Mouse (Mus musculus) kidney, embryonic 16.5 days (tissue): ENCODE measurements around the gene Snrnp27. TPM values are rescaled to one million over a fixed set of nuclear protein-coding genes. Genes with fewer than 3 reads are reported as not detected.

Source experiments
- ATAC-seq: fragments of 200-750 bp; cut with Nextera tagmentation; 2 replicates; pipeline ENCODE4 v1.8.0; 2017; ENCODE audit warnings: moderate TSS enrichment; ENCODE audit not compliant: low FRiP score, low TSS enrichment
- H3K27ac ChIP-seq: fragments of 300-500 bp; sonication (generic); 2 replicates; pipeline ENCODE4 v1.5.1; 2014; ENCODE audit warnings: low read length
- H3K27me3 ChIP-seq: fragments of 300-500 bp; sonication (generic); 2 replicates; pipeline ENCODE4 v1.6.1; 2014; ENCODE audit warnings: low read length, control low read depth, mixed read lengths; ENCODE audit not compliant: insufficient read depth
- H3K36me3 ChIP-seq: fragments of 300-500 bp; sonication (generic); 2 replicates; pipeline ENCODE4 v1.6.1; 2014; ENCODE audit warnings: low read length, control low read depth, mixed read lengths; ENCODE audit not compliant: insufficient read depth
- H3K4me1 ChIP-seq: fragments of 300-500 bp; sonication (generic); 2 replicates; pipeline ENCODE4 v1.6.1; 2014; ENCODE audit warnings: low read length, control low read depth, mixed read lengths; ENCODE audit not compliant: insufficient read depth
- H3K4me2 ChIP-seq: fragments of 300-500 bp; sonication (generic); replicated peaks from 2 replicates; pipeline ENCODE4 v1.6.1; 2014; ENCODE audit warnings: low read depth, low read length
- H3K4me3 ChIP-seq: fragments of 300-500 bp; sonication (generic); 2 replicates; pipeline ENCODE4 v1.5.1; 2014; ENCODE audit warnings: mild to moderate bottlenecking, low read length
- H3K9ac ChIP-seq: fragments of 300-500 bp; sonication (generic); replicated peaks from 2 replicates; pipeline ENCODE4 v1.6.1; 2014; ENCODE audit warnings: low read length
- H3K9me3 ChIP-seq: fragments of 300-500 bp; sonication (generic); 2 replicates; pipeline ENCODE4 v1.6.1; 2016; ENCODE audit warnings: low read length, control low read depth
- WGBS: fragments of 180-500 bp; shearing (Covaris S2); extraction: QIAGEN DNeasy Blood & Tissue Kit; methylation state at CpG from one replicate; pipeline ENCODE4 v1.1.7; 2014; 5-methylcytosine and 5-hydroxymethylcytosine counted together
- polyA plus RNA-seq: library from polyadenylated mRNA; unstranded; fragments of >200 nt; fragmentation: Nextera tagmentation; extraction: Ambion mirVana; gene quantifications from 2 replicates; pipeline ENCODE4 v1.2.1, GENCODE M21; 2015

The Snrnp27 gene
- 95.5 and 102 TPM in 2 replicates for polyA plus RNA-seq

GRCm38 (mm10) chr6:86683872-86684654 is at the start of gene Snrnp27:
Snrnp27 (minus strand) TSS chr6:86684522.
- H3K27me3 ChIP-seq: no peaks in the 10 kb centered on the region
- H3K9ac ChIP-seq: peak within 1 kb of the TSS; percentile 84
- peaks cover 11% of the 10 kb centered on the region for H3K4me1 ChIP-seq
- H3K27ac ChIP-seq: peak within 1 kb of the TSS; percentile 64
- peak within 1 kb of the TSS; percentile 82 for H3K4me3 ChIP-seq
- H3K36me3 ChIP-seq: peaks cover 34% of the 10 kb centered on the region
- WGBS: 3% methylated on average over 36 of the region's 36 CpGs
- H3K9me3 ChIP-seq: no peaks in the 10 kb centered on the region
- peak; percentile 90 for ATAC-seq
- peak within 1 kb of the TSS; percentile 85 for H3K4me2 ChIP-seq

GRCm38 (mm10) chr6:86733183-86733876 is 49.0 kb upstream of the Snrnp27 start, which contains the start of gene Gmcl1:
Gmcl1 (minus strand) TSS chr6:86733383.
- Histone ChIP-seq H3K4me3 (peak within 1 kb of the TSS; percentile 97), H3K36me3 (no peaks in the 10 kb centered on the region), H3K9me3 (no peaks in the 10 kb centered on the region), H3K27me3 (no peaks in the 10 kb centered on the region), H3K4me2 (peak within 1 kb of the TSS; percentile 96), H3K4me1 (peaks cover 16% of the 10 kb centered on the region), H3K9ac (peak within 1 kb of the TSS; percentile 88), H3K27ac (peak within 1 kb of the TSS; percentile 75)
- WGBS: under 1% methylated on average over 53 of the region's 59 CpGs
- ATAC-seq: peak; percentile 95

GRCm38 (mm10) chr6:86732276-86733173 is 48.2 kb upstream of the Snrnp27 start:
- H3K9me3 ChIP-seq: no peaks in the 10 kb centered on the region
- peak overlapping the region; percentile 75 for H3K27ac ChIP-seq
- H3K27me3 ChIP-seq: no peaks in the 10 kb centered on the region
- H3K4me2 ChIP-seq: peak overlapping the region; percentile 96
- WGBS: under 1% methylated on average over 62 of the region's 62 CpGs
- peak overlapping the region; percentile 88 for H3K9ac ChIP-seq
- H3K4me3 ChIP-seq: peak overlapping the region; percentile 97
- peaks cover 1% of the 10 kb centered on the region; the same call in 1 of the 2 replicates for H3K36me3 ChIP-seq
- ATAC-seq: peak; percentile 68
- H3K4me1 ChIP-seq: peaks cover 16% of the 10 kb centered on the region

- ATAC-seq: no peak
- 90% methylated on average over 5 of the region's 5 CpGs for WGBS
- H3K9me3 ChIP-seq: no peaks in the 10 kb centered on the region
Observed at GRCm38 (mm10) chr6:86728711-86729110, 44.4 kb upstream of the Snrnp27 start.

GRCm38 (mm10) chr6:86721977-86722376 is 37.7 kb upstream of the Snrnp27 start:
- H3K4me2 ChIP-seq: no peak overlapping the region
- 44% methylated on average over 3 of the region's 3 CpGs for WGBS
- H3K9ac ChIP-seq: no peak overlapping the region
- no peak overlapping the region; the same call in 1 of the 2 replicates for H3K27ac ChIP-seq
- no peak overlapping the region for H3K4me3 ChIP-seq
- no peaks in the 10 kb centered on the region for H3K9me3 ChIP-seq
- H3K4me1 ChIP-seq: no peaks in the 10 kb centered on the region
- no peak for ATAC-seq
- H3K27me3 ChIP-seq: no peaks in the 10 kb centered on the region
- H3K36me3 ChIP-seq: peaks cover 12% of the 10 kb centered on the region

More at GRCm38 (mm10) chr6:86728711-86729110, 44.4 kb upstream of the Snrnp27 start:
- H3K4me3 ChIP-seq: no peak overlapping the region
- no peak overlapping the region for H3K9ac ChIP-seq
- H3K27ac ChIP-seq: no peak overlapping the region
- H3K27me3 ChIP-seq: no peaks in the 10 kb centered on the region
- H3K4me2 ChIP-seq: no peak overlapping the region
- H3K36me3 ChIP-seq: peaks cover 3% of the 10 kb centered on the region; the same call in 1 of the 2 replicates
- H3K4me1 ChIP-seq: peaks cover 9% of the 10 kb centered on the region

GRCm38 (mm10) chr6:86708072-86708774 is 23.9 kb upstream of the Snrnp27 start:
- H3K36me3 ChIP-seq: peaks cover 15% of the 10 kb centered on the region; the same call in 1 of the 2 replicates
- H3K27ac ChIP-seq: no peak overlapping the region
- ATAC-seq: no peak
- no peaks in the 10 kb centered on the region for H3K9me3 ChIP-seq
- WGBS: 78% methylated on average over 4 of the region's 4 CpGs
- H3K9ac ChIP-seq: no peak overlapping the region
- H3K4me1 ChIP-seq: no peaks in the 10 kb centered on the region
- H3K4me2 ChIP-seq: no peak overlapping the region
- H3K4me3 ChIP-seq: no peak overlapping the region
- no peaks in the 10 kb centered on the region for H3K27me3 ChIP-seq

- Histone ChIP-seq H3K9ac (no peak overlapping the region), H3K27ac (no peak overlapping the region), H3K9me3 (no peaks in the 10 kb centered on the region), H3K4me2 (no peak overlapping the region), H3K4me3 (no peak overlapping the region), H3K4me1 (no peaks in the 10 kb centered on the region), H3K36me3 (peaks cover 33% of the 10 kb centered on the region), H3K27me3 (no peaks in the 10 kb centered on the region)
- 77% methylated on average over 9 of the region's 9 CpGs for WGBS
- no peak for ATAC-seq
Observed at GRCm38 (mm10) chr6:86702577-86702976, 18.3 kb upstream of the Snrnp27 start.

GRCm38 (mm10) chr6:86697903-86698302 is 13.6 kb upstream of the Snrnp27 start:
- Histone ChIP-seq H3K4me3 (no peak overlapping the region), H3K9me3 (no peaks in the 10 kb centered on the region), H3K4me2 (no peak overlapping the region), H3K27ac (no peak overlapping the region), H3K27me3 (no peaks in the 10 kb centered on the region), H3K36me3 (peaks cover 34% of the 10 kb centered on the region), H3K9ac (no peak overlapping the region), H3K4me1 (no peaks in the 10 kb centered on the region)
- no peak for ATAC-seq
- WGBS: 84% methylated on average over 6 of the region's 6 CpGs

- no peak for ATAC-seq
- Histone ChIP-seq H3K4me1 (no peaks in the 10 kb centered on the region), H3K9me3 (no peaks in the 10 kb centered on the region), H3K4me3 (no peak overlapping the region), H3K27me3 (no peaks in the 10 kb centered on the region), H3K4me2 (no peak overlapping the region), H3K27ac (no peak overlapping the region), H3K36me3 (peaks cover 34% of the 10 kb centered on the region), H3K9ac (no peak overlapping the region)
- WGBS: 89% methylated on average over 10 of the region's 10 CpGs
Observed at GRCm38 (mm10) chr6:86696213-86696612, 11.9 kb upstream of the Snrnp27 start.
